In genomic region chr2:128784814-128785213, GRCm38 (mm10) we compare ENCODE assay signal across 17 mouse cellular contexts. TPM values are rescaled to one million over a fixed set of nuclear protein-coding genes. Genes with fewer than 3 reads are reported as not detected.
A peak's percentile ranks its signal among the peaks of the same experiment; 100 is the strongest.
DNase-seq lines count a peak whose midpoint lies in the region; ATAC-seq lines count a peak whose summit lies in the region.
"Had no signal": no experiment of that assay in that cellular context is flagged by ENCODE, and none has a peak within 500 bp of the region (broad histone marks: within the 10 kb centered on the region; RNA-seq: fewer than 3 reads in every experiment).

No protein-coding gene starts in this region.

- no peak for DNase-seq in limb, embryonic 10.5 days (ENCODE audit: low spot score)
- no peak for DNase-seq in cerebellum, adult 11 months
- no peak for DNase-seq in hindbrain, embryonic 14.5 days (ENCODE audit: low spot score)
- DNase-seq in adrenal gland, adult (ENCODE audit: inconsistent age in 2 of 2, low spot score in 1 of 2) = no peak
- DNase-seq: adrenal gland, postnatal 14 days; B cell, adult 2 months; cerebellum, adult 18-20 months; cerebellum, adult 9-11 months; cerebellum, postnatal 36 days; forebrain, postnatal 0 days; gastrocnemius, postnatal 14 days had no signal

- peak overlapping the region; percentile 78; the same call in 1 of the 2 replicates for H3K27ac ChIP-seq in embryonic facial prominence, embryonic 12.5 days
- H3K27ac ChIP-seq in limb, embryonic 10.5 days = peak overlapping the region; percentile 72
- no peak overlapping the region for H3K27ac ChIP-seq in hindbrain, embryonic 14.5 days
- H3K27ac ChIP-seq: forebrain, embryonic 12.5 days; intestine, embryonic 15.5 days had no signal

- peaks cover 24% of the 10 kb centered on the region for H3K36me3 ChIP-seq in embryonic facial prominence, embryonic 12.5 days
- peaks cover 83% of the 10 kb centered on the region for H3K36me3 ChIP-seq in limb, embryonic 10.5 days
- H3K36me3 ChIP-seq in hindbrain, embryonic 14.5 days (replicated peaks; ENCODE audit: control insufficient read depth, insufficient read depth) = no peaks in the 10 kb centered on the region
- H3K36me3 ChIP-seq: forebrain, embryonic 12.5 days had no signal

- H3K27me3 ChIP-seq in embryonic facial prominence, embryonic 12.5 days = no peaks in the 10 kb centered on the region
- H3K27me3 ChIP-seq in limb, embryonic 10.5 days (ENCODE audit: low read depth, poor library complexity, severe bottlenecking) = no peaks in the 10 kb centered on the region
- no peaks in the 10 kb centered on the region for H3K27me3 ChIP-seq in hindbrain, embryonic 14.5 days (ENCODE audit: control insufficient read depth, insufficient read depth, low read length)
- H3K27me3 ChIP-seq: forebrain, embryonic 12.5 days; heart, embryonic 12.5 days; intestine, embryonic 15.5 days had no signal

- no peak overlapping the region for H3K4me3 ChIP-seq in embryonic facial prominence, embryonic 12.5 days
- no peak overlapping the region for H3K4me3 ChIP-seq in limb, embryonic 10.5 days
- H3K4me3 ChIP-seq in hindbrain, embryonic 14.5 days (replicated peaks; ENCODE audit: low read length) = no peak overlapping the region
- H3K4me3 ChIP-seq: forebrain, embryonic 12.5 days; heart, embryonic 12.5 days; intestine, embryonic 15.5 days had no signal

- peaks cover 12% of the 10 kb centered on the region for H3K4me1 ChIP-seq in embryonic facial prominence, embryonic 12.5 days
- H3K4me1 ChIP-seq in limb, embryonic 10.5 days = peaks cover 19% of the 10 kb centered on the region
- H3K4me1 ChIP-seq in hindbrain, embryonic 14.5 days (replicated peaks; ENCODE audit: control insufficient read depth, insufficient read depth, low read length) = no peaks in the 10 kb centered on the region
- H3K4me1 ChIP-seq: intestine, embryonic 15.5 days had no signal

- no peak overlapping the region for H3K4me2 ChIP-seq in embryonic facial prominence, embryonic 12.5 days (replicated peaks)
- H3K4me2 ChIP-seq in hindbrain, embryonic 14.5 days (replicated peaks) = no peak overlapping the region
- H3K4me2 ChIP-seq: forebrain, embryonic 12.5 days; heart, embryonic 12.5 days; intestine, embryonic 15.5 days had no signal

- WGBS in embryonic facial prominence, embryonic 12.5 days = 89% methylated on average over 7 of the region's 7 CpGs
- WGBS in limb, embryonic 10.5 days = 91% methylated on average over 7 of the region's 7 CpGs
- 93% methylated on average over 7 of the region's 7 CpGs for WGBS in hindbrain, embryonic 14.5 days

- H3K9ac ChIP-seq in embryonic facial prominence, embryonic 12.5 days = no peak overlapping the region
- no peak overlapping the region for H3K9ac ChIP-seq in hindbrain, embryonic 14.5 days
- H3K9ac ChIP-seq: forebrain, embryonic 12.5 days; forebrain, postnatal 0 days; heart, embryonic 12.5 days; intestine, embryonic 15.5 days had no signal

- no peaks in the 10 kb centered on the region for H3K9me3 ChIP-seq in embryonic facial prominence, embryonic 12.5 days
- H3K9me3 ChIP-seq in limb, embryonic 10.5 days (replicated peaks) = no peaks in the 10 kb centered on the region
- no peaks in the 10 kb centered on the region for H3K9me3 ChIP-seq in hindbrain, embryonic 14.5 days (ENCODE audit: control insufficient read depth, low read length)
- H3K9me3 ChIP-seq: forebrain, embryonic 12.5 days; heart, embryonic 12.5 days; intestine, embryonic 15.5 days had no signal

- peak; percentile 54 for ATAC-seq in common myeloid progenitor, adult 5-6 weeks (replicated peaks; ENCODE audit: low read depth, poor library complexity, severe bottlenecking)
- ATAC-seq in embryonic facial prominence, embryonic 12.5 days (ENCODE audit: insufficient number of reproducible peaks, insufficient read depth, low FRiP score, low TSS enrichment) = no peak
- ATAC-seq in hindbrain, embryonic 14.5 days (ENCODE audit: low FRiP score) = no peak
- ATAC-seq: forebrain, postnatal 0 days; hindbrain, embryonic 16.5 days; intestine, embryonic 15.5 days had no signal

RNA-seq across cellular contexts. Expression of gene Tmem87b, which starts 33.1 kb away (rescaled TPM):
- 14.0 and 23.8 TPM in 2 replicates for total RNA-seq in common myeloid progenitor, adult 5-6 weeks (2017)
- 30.4 and 31.2 TPM in 2 replicates for polyA plus RNA-seq in embryonic facial prominence, embryonic 12.5 days (2016; fragmentation: Nextera tagmentation; extraction: Ambion mirVana)
- 24.6 and 28.3 TPM in 2 replicates for polyA plus RNA-seq in limb, embryonic 10.5 days (2016; fragmentation: Nextera tagmentation; extraction: Ambion mirVana)
- 35.6 and 35.9 TPM in 2 replicates for polyA plus RNA-seq in hindbrain, embryonic 14.5 days (2014; fragmentation: Nextera tagmentation; extraction: Ambion mirVana)
